ENCODE assay signal across 8 mouse cellular contexts in the genomic region with DNA sequence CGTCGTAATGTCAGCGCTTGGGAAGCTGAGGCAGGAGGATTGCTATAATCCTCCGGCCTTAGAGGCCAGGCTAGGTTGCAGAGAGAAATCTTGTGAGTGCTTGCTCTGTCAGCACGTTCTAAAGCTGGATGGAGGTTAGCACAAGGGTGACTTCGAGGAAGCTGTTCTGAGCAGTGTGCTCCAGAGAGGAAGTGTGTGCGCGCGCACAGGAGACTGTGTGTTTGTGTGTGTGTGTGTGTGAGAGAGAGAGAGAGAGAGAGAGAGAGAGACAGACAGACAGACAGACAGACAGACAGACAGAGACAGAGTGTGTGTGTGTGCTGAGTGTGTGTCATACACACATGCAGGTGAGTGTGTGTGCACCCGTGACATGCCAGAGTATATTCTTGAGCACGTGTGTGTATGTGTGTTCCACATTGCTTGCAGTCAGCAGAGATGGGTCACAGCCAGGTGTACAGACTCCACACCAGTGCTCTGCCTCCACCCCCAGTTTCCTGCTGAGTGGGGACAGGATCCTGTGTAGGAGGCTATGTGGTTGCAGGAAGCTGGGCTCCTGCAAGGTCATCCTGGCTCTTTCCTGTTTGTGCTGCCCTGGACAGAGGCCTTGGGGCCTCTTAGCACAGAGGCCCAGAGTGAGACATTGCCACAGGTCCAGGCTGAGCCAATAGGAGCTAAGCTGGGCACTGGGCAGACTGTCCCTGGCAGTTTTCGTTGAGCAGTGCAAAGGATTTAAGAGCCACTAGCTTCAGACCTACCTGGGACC. TPM values are rescaled to one million over a fixed set of nuclear protein-coding genes. Genes with fewer than 3 reads are reported as not detected.
DNase-seq lines count a peak whose midpoint lies in the region; ATAC-seq and TF ChIP-seq lines count a peak whose summit lies in the region.
"Had no signal": no experiment of that assay in that cellular context is flagged by ENCODE, and none has a peak within 500 bp of the region (broad histone marks: within the 10 kb centered on the region; RNA-seq: fewer than 3 reads in every experiment).

No protein-coding gene starts in this region.

- no peaks in the 10 kb centered on the region for H3K9me3 ChIP-seq in intestine, postnatal 0 days (ENCODE audit: control insufficient read depth)
- H3K9me3 ChIP-seq: midbrain, embryonic 12.5 days had no signal

- TF ChIP-seq CTCF in intestine, postnatal 0 days (IDR thresholded peaks at IDR 0.05; ENCODE audit: low read depth): no peak

- H3K9ac ChIP-seq in intestine, postnatal 0 days (ENCODE audit: low read depth, low read length): no peak overlapping the region
- H3K9ac ChIP-seq: midbrain, embryonic 12.5 days had no signal

- WGBS in intestine, postnatal 0 days: 81% methylated on average over 12 of the region's 12 CpGs

- no peaks in the 10 kb centered on the region for H3K36me3 ChIP-seq in intestine, postnatal 0 days (ENCODE audit: control insufficient read depth, insufficient read depth)
- H3K36me3 ChIP-seq: midbrain, embryonic 12.5 days had no signal

- no peak overlapping the region for H3K4me3 ChIP-seq in intestine, postnatal 0 days (ENCODE audit: low read depth, low read length)
- H3K4me3 ChIP-seq: midbrain, embryonic 12.5 days had no signal

- H3K27ac ChIP-seq in intestine, postnatal 0 days (ENCODE audit: low read depth, low read length): peak overlapping the region; percentile 11; the same call in 1 of the 2 replicates

- peaks cover 6% of the 10 kb centered on the region for H3K4me1 ChIP-seq in intestine, postnatal 0 days (replicated peaks; ENCODE audit: control insufficient read depth, insufficient read depth, low read length)

- peak; percentile 62 for DNase-seq in adipocyte (ENCODE audit: low spot score)
- DNase-seq in lung, postnatal 14 days: peak; percentile 42
- DNase-seq in layer of hippocampus, adult 18-20 months (ENCODE audit: low spot score in 2 of 2): no peak
- DNase-seq in embryo, embryonic 11 days: no peak
- DNase-seq in left cerebral cortex, adult 18-20 months (ENCODE audit: low spot score in 2 of 2): no peak

- no peaks in the 10 kb centered on the region for H3K27me3 ChIP-seq in intestine, postnatal 0 days (replicated peaks; ENCODE audit: control insufficient read depth, insufficient read depth, low read length)
- H3K27me3 ChIP-seq: midbrain, embryonic 12.5 days had no signal

- peak; percentile 12; the same call in 1 of the 2 replicates for ATAC-seq in common myeloid progenitor, adult 5-6 weeks (replicated peaks; ENCODE audit: low read depth, poor library complexity, severe bottlenecking)
- ATAC-seq in intestine, postnatal 0 days: peak; percentile 52

- H3K4me2 ChIP-seq in intestine, postnatal 0 days (replicated peaks; ENCODE audit: low read depth): no peak overlapping the region
- H3K4me2 ChIP-seq: midbrain, embryonic 12.5 days had no signal

RNA-seq across cellular contexts. Expression of gene Tpst2, which starts 21.9 kb away (rescaled TPM):
- 23.7 and 32.0 TPM in 2 replicates for total RNA-seq in common myeloid progenitor, adult 5-6 weeks (2017)
- polyA plus RNA-seq in intestine, postnatal 0 days (2015; fragmentation: Nextera tagmentation; extraction: Ambion mirVana): 45.3 and 48.4 TPM in 2 replicates
- total RNA-seq in layer of hippocampus, adult 18-20 months (2021): 10 to 100 TPM; 37.0 to 40.5 TPM
- 10 to 100 TPM; 29.6 to 39.3 TPM for total RNA-seq in left cerebral cortex, adult 18-20 months (2021)

RNA-seq across cellular contexts. Expression of gene Tfip11, which starts 27.8 kb away (rescaled TPM):
- total RNA-seq in common myeloid progenitor, adult 5-6 weeks (2017): 18.6 and 23.8 TPM in 2 replicates
- polyA plus RNA-seq in intestine, postnatal 0 days (2015; fragmentation: Nextera tagmentation; extraction: Ambion mirVana): 13.6 and 14.3 TPM in 2 replicates
- total RNA-seq in layer of hippocampus, adult 18-20 months (2021): 10 to 100 TPM; 38.8 to 42.0 TPM
- 10 to 100 TPM; 40.6 to 45.7 TPM for total RNA-seq in left cerebral cortex, adult 18-20 months (2021)

RNA-seq across cellular contexts. Expression of gene Crybb1, which starts 42.8 kb away (rescaled TPM):
- not detected in 2 replicates for total RNA-seq in common myeloid progenitor, adult 5-6 weeks (2017)
- 0.22 and 0.34 TPM in 2 replicates for polyA plus RNA-seq in intestine, postnatal 0 days (2015; fragmentation: Nextera tagmentation; extraction: Ambion mirVana)
- total RNA-seq in layer of hippocampus, adult 18-20 months (2021): 1 to 10 TPM; 8.5 to 9.2 TPM
- 1 to 10 TPM; 5.9 to 8.5 TPM for total RNA-seq in left cerebral cortex, adult 18-20 months (2021)

RNA-seq across cellular contexts. Expression of gene Srrd, which starts 44.4 kb away (rescaled TPM):
- 10.3 and 20.0 TPM in 2 replicates for total RNA-seq in common myeloid progenitor, adult 5-6 weeks (2017)
- polyA plus RNA-seq in intestine, postnatal 0 days (2015; fragmentation: Nextera tagmentation; extraction: Ambion mirVana): 15.4 and 19.0 TPM in 2 replicates
- total RNA-seq in layer of hippocampus, adult 18-20 months (2021): 10 to 100 TPM; 19.0 to 22.6 TPM
- total RNA-seq in left cerebral cortex, adult 18-20 months (2021): 10 to 100 TPM; 19.2 to 23.7 TPM

RNA-seq across cellular contexts. Expression of gene Hps4, which starts 44.5 kb away (rescaled TPM):
- total RNA-seq in common myeloid progenitor, adult 5-6 weeks (2017): 13.9 and 21.1 TPM in 2 replicates
- 28.8 and 37.3 TPM in 2 replicates for polyA plus RNA-seq in intestine, postnatal 0 days (2015; fragmentation: Nextera tagmentation; extraction: Ambion mirVana)
- 10 to 100 TPM; 29.4 to 30.7 TPM for total RNA-seq in layer of hippocampus, adult 18-20 months (2021)
- 10 to 100 TPM; 26.0 to 33.1 TPM for total RNA-seq in left cerebral cortex, adult 18-20 months (2021)

Comparison
In these comparisons a context has a peak if more than half of its experiments do, and no peak if none do; other contexts are left out.
1. DNase-seq: peak in adipocyte (single experiment) and lung, postnatal 14 days (single experiment); none in layer of hippocampus, adult 18-20 months (0 of 2), embryo, embryonic 11 days (single experiment) and left cerebral cortex, adult 18-20 months (0 of 2).